Mouse (Mus musculus): ENCODE measurements around the gene 1110059E24Rik.

- TF ChIP-seq POLR2A (IDR thresholded peaks at IDR 0.05; ENCODE audit: insufficient read length, low read depth), result no peak
- TF ChIP-seq TCF12 (IDR thresholded peaks at IDR 0.05; ENCODE audit: insufficient read depth, poor library complexity, severe bottlenecking), result no peak
- no peak for TF ChIP-seq USF1 (IDR thresholded peaks at IDR 0.05; ENCODE audit: low read depth)
- TF ChIP-seq TCF3 (IDR thresholded peaks at IDR 0.05; ENCODE audit: insufficient read length, low read depth), result no peak
- no peak for TF ChIP-seq MYOG (IDR thresholded peaks at IDR 0.05; ENCODE audit: control insufficient read depth in 1 of 3, insufficient read depth in 1 of 3, insufficient read length in 2 of 3, low read depth in 2 of 3)
- no peak for TF ChIP-seq POLR2AphosphoS2 (IDR thresholded peaks at IDR 0.05; ENCODE audit: insufficient read length, low read depth)
- no peak for TF ChIP-seq MAX (IDR thresholded peaks at IDR 0.05; ENCODE audit: low read depth)
- TF ChIP-seq REST (IDR thresholded peaks at IDR 0.05; ENCODE audit: insufficient read depth, insufficient read length), result no peak
Measured at GRCm38 (mm10) chr19:21635406-21635805, 17.4 kb downstream of the 1110059E24Rik start.

Data from myocyte (in vitro differentiated cells).